Mouse (Mus musculus) cerebellum, adult 9-11 months (tissue): ENCODE results near the gene Gm3435.
A peak's percentile ranks its signal among the peaks of the same experiment; 100 is the strongest.
"Not testable (repeated sequence)": the region's sequence is repeated elsewhere in the genome, so short reads cannot be mapped to it uniquely, and the experiment has no call there.

Experiments
- DNase-seq: peaks from one replicate; pipeline ENCODE4 v3.0.0; 2022

Gene Gm3435

GRCm38 (mm10) chr17:15041175-15041729 lies 31.3 kb downstream of the Gm3435 start, which contains the start of the genes Ermard, Tcte3 and Gm3448:
Gene Ermard (plus strand): TSS chr17:15041208.
Gene Tcte3 (minus strand): TSS chr17:15041488.
Gene Gm3448 (minus strand): TSS chr17:15041537.
- peak; percentile 56 for DNase-seq

- DNase-seq, result not testable (repeated sequence)
Measured at GRCm38 (mm10) chr17:15050338-15050737, 40.4 kb downstream of the Gm3435 start.

- DNase-seq, result not testable (repeated sequence)
Measured at GRCm38 (mm10) chr17:15052766-15053165, 42.8 kb downstream of the Gm3435 start.

- DNase-seq, result not testable (repeated sequence)
Measured at GRCm38 (mm10) chr17:15053183-15053828, 43.3 kb downstream of the Gm3435 start.

- not testable (repeated sequence) for DNase-seq
Measured at GRCm38 (mm10) chr17:15053829-15054200, 43.8 kb downstream of the Gm3435 start.

- DNase-seq, result no peak
Measured at GRCm38 (mm10) chr17:15055925-15056324, 45.9 kb downstream of the Gm3435 start.

- no peak for DNase-seq
Measured at GRCm38 (mm10) chr17:15058161-15058591, 48.2 kb downstream of the Gm3435 start.

- DNase-seq, result no peak
Measured at GRCm38 (mm10) chr17:15059646-15060045, 49.7 kb downstream of the Gm3435 start.

GRCm38 (mm10) chr17:15060356-15060755 lies 50.4 kb downstream of the Gm3435 start:
- DNase-seq, result no peak

- peak; percentile 56 for DNase-seq
Measured at GRCm38 (mm10) chr17:15065391-15066024, 55.5 kb downstream of the Gm3435 start.

GRCm38 (mm10) chr17:15066066-15066465 lies 56.1 kb downstream of the Gm3435 start:
- no peak for DNase-seq

GRCm38 (mm10) chr17:15066911-15067310 lies 56.9 kb downstream of the Gm3435 start:
- DNase-seq, result no peak

- no peak for DNase-seq
Measured at GRCm38 (mm10) chr17:15068040-15068792, 58.2 kb downstream of the Gm3435 start.

GRCm38 (mm10) chr17:15069124-15069523 lies 59.1 kb downstream of the Gm3435 start:
- DNase-seq, result no peak
